Mouse (Mus musculus): Measurements from ENCODE around the gene Ubac2.

DNA sequence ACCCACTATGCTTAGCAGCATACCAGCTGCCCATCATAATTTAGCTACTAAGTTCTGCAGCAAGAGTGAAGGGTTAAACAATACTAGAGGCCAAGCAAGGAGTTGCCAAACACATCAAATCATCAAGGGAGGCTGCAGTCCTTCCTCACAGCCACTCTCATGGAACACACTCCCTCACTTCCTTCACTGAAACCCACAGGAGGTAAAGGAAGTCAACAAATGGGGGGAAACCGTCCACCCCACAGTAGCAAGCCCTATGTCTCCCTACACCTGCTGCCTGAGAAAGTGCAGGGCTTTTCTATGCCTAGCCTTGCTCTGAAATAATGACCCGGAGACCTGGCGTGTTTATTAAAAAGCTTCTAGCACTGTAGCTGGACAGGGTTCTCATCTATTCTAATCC, 191.5 kb downstream of the Ubac2 start:
- TF ChIP-seq POLR2A (IDR thresholded peaks at IDR 0.05; ENCODE audit: control insufficient read depth, extremely low read depth, insufficient read depth, low read length, poor library complexity) = no peak
- no peak for TF ChIP-seq CTCF (IDR thresholded peaks at IDR 0.05; ENCODE audit: borderline replicate concordance, control insufficient read depth, extremely low read depth, insufficient read depth, low read length, poor library complexity)

All from thymus, adult 2 months (tissue).